Mouse (Mus musculus) cortical plate, adult 2 months (tissue): ENCODE measurements around the gene Katnb1.

ENCODE experiments used
- CTCF ChIP-seq: fragments of 200-500 bp; IDR thresholded peaks from 2 replicates; pipeline ENCODE4 v1.5.1; 2011; ENCODE audit warnings: mild to moderate bottlenecking, control low read depth, low read length; ENCODE audit not compliant: insufficient read depth; ENCODE audit errors: extremely low read depth
- POLR2A ChIP-seq: fragments of 200-500 bp; IDR thresholded peaks from 2 replicates; pipeline ENCODE4 v1.6.1; 2011; ENCODE audit warnings: mild to moderate bottlenecking, low read length, control low read depth; ENCODE audit not compliant: insufficient read depth; ENCODE audit errors: extremely low read depth

DNA sequence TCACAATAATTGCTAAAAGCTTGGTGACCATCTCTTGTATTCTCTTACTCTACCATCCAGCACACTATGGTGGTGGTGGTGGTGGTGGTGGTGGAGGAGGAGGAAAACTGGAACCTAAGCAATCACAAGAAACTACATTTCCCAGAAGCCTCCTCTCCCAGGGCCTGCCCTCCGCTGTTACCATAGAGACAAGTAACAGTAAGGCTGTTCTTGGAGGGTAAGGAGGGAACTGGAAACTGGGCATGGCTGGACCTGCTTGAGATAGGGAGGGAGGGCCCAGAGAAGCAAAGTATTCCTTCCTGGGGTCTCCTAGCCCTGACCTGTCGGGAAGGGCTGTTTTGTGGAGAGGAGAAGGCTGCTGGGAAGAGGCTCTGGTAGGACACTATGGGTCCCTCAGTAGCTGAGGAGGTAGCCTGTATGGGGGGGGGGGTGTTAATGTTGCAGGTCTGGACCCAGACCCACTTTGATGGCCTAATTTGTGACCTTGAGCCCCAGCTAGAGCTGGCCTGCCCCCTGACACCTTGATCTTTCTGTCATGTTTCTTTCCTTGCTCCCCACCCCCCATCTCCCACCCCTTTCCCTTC, 26.0 kb upstream of the Katnb1 start, which contains the start of gene Drc7:
- TF ChIP-seq CTCF (no peak), POLR2A (no peak)
